Mouse (Mus musculus) ES-E14 (cell line): Measurements from ENCODE around the gene Stxbp3.

ENCODE experiments used
- HCFC1 ChIP-seq: IDR thresholded peaks from 2 replicates; pipeline ENCODE4 v1.6.1; 2012; ENCODE audit warnings: low read length, inconsistent platforms, borderline replicate concordance; ENCODE audit not compliant: insufficient read depth
- ZC3H11A ChIP-seq: IDR thresholded peaks from 2 replicates; pipeline ENCODE4 v1.6.1; 2012; ENCODE audit warnings: low read depth, mild to moderate bottlenecking, inconsistent platforms, low read length, borderline replicate concordance
- ZNF384 ChIP-seq: IDR thresholded peaks from 2 replicates; pipeline ENCODE4 v1.6.1; 2012; ENCODE audit warnings: low read depth, low read length, inconsistent platforms

- no peak for TF ChIP-seq HCFC1
- no peak for TF ChIP-seq ZC3H11A
- no peak for TF ChIP-seq ZNF384
Measured at GRCm38 (mm10) chr3:108759566-108760420, 80.5 kb downstream of the Stxbp3 start.
